Mouse (Mus musculus) embryonic fibroblast, embryonic 13.5 days (primary cell): ENCODE data around the gene H2al1d.

Experiments used
- CTCF ChIP-seq: IDR thresholded peaks from 2 replicates; pipeline ENCODE4 v1.5.1; 2011; ENCODE audit warnings: mild to moderate bottlenecking, control low read depth, low read length, moderate library complexity, borderline replicate concordance; ENCODE audit not compliant: insufficient read depth
- POLR2A ChIP-seq: IDR thresholded peaks from 2 replicates; pipeline ENCODE4 v1.6.1; 2011; ENCODE audit warnings: low read depth, mild to moderate bottlenecking, control low read depth, low read length, moderate library complexity

- TF ChIP-seq CTCF (no peak), POLR2A (no peak)
These were observed 19.4 kb upstream of the H2al1d start for GRCm38 (mm10) chrX:11289244-11289643.
